ENCODE assay signal across 11 mouse cellular contexts in genomic region chr7:19769001-19769400, GRCm38 (mm10). TPM values are rescaled to one million over a fixed set of nuclear protein-coding genes. Genes with fewer than 3 reads are reported as not detected.
DNase-seq lines count a peak whose midpoint lies in the region; ATAC-seq lines count a peak whose summit lies in the region.
"Had no signal": no experiment of that assay in that cellular context is flagged by ENCODE, and none has a peak within 500 bp of the region (broad histone marks: within the 10 kb centered on the region; RNA-seq: fewer than 3 reads in every experiment).

No protein-coding gene starts in this region.

- H3K4me3 ChIP-seq in heart, embryonic 13.5 days: peak overlapping the region; percentile 73
- H3K4me3 ChIP-seq in limb, embryonic 11.5 days (ENCODE audit: low read depth, low read length): no peak overlapping the region
- H3K4me3 ChIP-seq: erythroblast, embryonic 14.5 days; liver, embryonic 15.5 days had no signal

- no peak for DNase-seq in heart, postnatal 14 days
- DNase-seq in urinary bladder, postnatal 25 days (ENCODE audit: low spot score): peak; percentile 25
- DNase-seq in urinary bladder, postnatal 10 days (ENCODE audit: low spot score): no peak
- DNase-seq in limb, embryonic 11.5 days (ENCODE audit: low spot score): no peak
- no peak for DNase-seq in cerebellum, adult 11 months
- DNase-seq in layer of hippocampus, postnatal 36 days: no peak
- DNase-seq in adrenal gland, adult 8-10 months: no peak
- DNase-seq: gastrocnemius, postnatal 36 days had no signal

- ATAC-seq in heart, embryonic 13.5 days (ENCODE audit: extremely low read depth, insufficient number of reproducible peaks, low FRiP score, low TSS enrichment): no peak
- ATAC-seq in limb, embryonic 11.5 days (ENCODE audit: insufficient number of reproducible peaks, low FRiP score, low TSS enrichment, low read depth): 0 out of 2 replicates have a peak, but pooled peaks have one; percentile 7

- peak overlapping the region; percentile 94 for H3K9ac ChIP-seq in heart, embryonic 13.5 days
- no peak overlapping the region for H3K9ac ChIP-seq in limb, embryonic 11.5 days (ENCODE audit: low read length)
- H3K9ac ChIP-seq: liver, embryonic 15.5 days had no signal

- H3K36me3 ChIP-seq in heart, embryonic 13.5 days: peaks cover 39% of the 10 kb centered on the region
- no peaks in the 10 kb centered on the region for H3K36me3 ChIP-seq in limb, embryonic 11.5 days (ENCODE audit: control insufficient read depth, insufficient read depth, low read length)
- H3K36me3 ChIP-seq: liver, embryonic 15.5 days had no signal

- 12% methylated on average over 4 of the region's 4 CpGs for WGBS in heart, embryonic 13.5 days
- WGBS in limb, embryonic 11.5 days: 33% methylated on average over 4 of the region's 4 CpGs

- H3K4me2 ChIP-seq in heart, embryonic 13.5 days: peak overlapping the region; percentile 86
- H3K4me2 ChIP-seq in limb, embryonic 11.5 days (ENCODE audit: low read depth, severe bottlenecking): no peak overlapping the region

- H3K4me1 ChIP-seq in heart, embryonic 13.5 days: peaks cover 37% of the 10 kb centered on the region
- peaks cover 18% of the 10 kb centered on the region for H3K4me1 ChIP-seq in limb, embryonic 11.5 days (ENCODE audit: control insufficient read depth, insufficient read depth, low read length)

- no peaks in the 10 kb centered on the region for H3K9me3 ChIP-seq in heart, embryonic 13.5 days
- no peaks in the 10 kb centered on the region for H3K9me3 ChIP-seq in limb, embryonic 11.5 days (ENCODE audit: control insufficient read depth, low read length)
- H3K9me3 ChIP-seq: liver, embryonic 15.5 days had no signal

- no peaks in the 10 kb centered on the region for H3K27me3 ChIP-seq in heart, embryonic 13.5 days (replicated peaks)
- no peaks in the 10 kb centered on the region for H3K27me3 ChIP-seq in limb, embryonic 11.5 days (ENCODE audit: control insufficient read depth, insufficient read depth, low read length)

- intact Hi-C loops in heart, postnatal 14 days (cut with DNase I): no loop called here

- H3K27ac ChIP-seq in heart, embryonic 13.5 days (replicated peaks): peak overlapping the region; percentile 81
- no peak overlapping the region for H3K27ac ChIP-seq in limb, embryonic 11.5 days (replicated peaks; ENCODE audit: low read depth, low read length)
- H3K27ac ChIP-seq: liver, embryonic 15.5 days had no signal

RNA-seq across cellular contexts. Expression of gene Bcam, which starts 1.8 kb away (rescaled TPM):
- 223 and 250 TPM in 2 replicates for polyA plus RNA-seq in heart, embryonic 13.5 days (2015; fragmentation: Nextera tagmentation; extraction: Ambion mirVana)
- 100 to 1,000 TPM; 225 to 236 TPM for total RNA-seq in heart, postnatal 14 days (2021)
- 43.0 and 44.1 TPM in 2 replicates for polyA plus RNA-seq in limb, embryonic 11.5 days (2014; fragmentation: Nextera tagmentation; extraction: Ambion mirVana)
- total RNA-seq in layer of hippocampus, postnatal 36 days (2021): 1 to 10 TPM; 9.5 to 9.8 TPM
- total RNA-seq in adrenal gland, adult 8-10 months (2022): 10 to 100 TPM; 50.3 to 63.5 (median 55.3) TPM
- polyA plus RNA-seq: erythroblast, embryonic 14.5 days had no signal

RNA-seq across cellular contexts. Expression of gene Nectin2, which starts 18.7 kb away (rescaled TPM):
- polyA plus RNA-seq in heart, embryonic 13.5 days (2015; fragmentation: Nextera tagmentation; extraction: Ambion mirVana): 89.3 and 89.4 TPM in 2 replicates
- total RNA-seq in heart, postnatal 14 days (2021): 10 to 100 TPM; 37.2 to 39.7 TPM
- 59.3 and 63.2 TPM in 2 replicates for polyA plus RNA-seq in limb, embryonic 11.5 days (2014; fragmentation: Nextera tagmentation; extraction: Ambion mirVana)
- total RNA-seq in layer of hippocampus, postnatal 36 days (2021): 1 to 10 TPM; 5.2 to 5.8 TPM
- 100 to 1,000 TPM in 1 of 4 experiments, 10 to 100 TPM in 3; 72.1 to 116 (median 88.9) TPM for total RNA-seq in adrenal gland, adult 8-10 months (2022)

RNA-seq across cellular contexts. Expression of gene Cblc, which starts 27.6 kb away (rescaled TPM):
- polyA plus RNA-seq in heart, embryonic 13.5 days (2015; fragmentation: Nextera tagmentation; extraction: Ambion mirVana): 0.59 and 0.68 TPM in 2 replicates
- not detected for total RNA-seq in heart, postnatal 14 days (2021)
- 0.75 and 1.3 TPM in 2 replicates for polyA plus RNA-seq in limb, embryonic 11.5 days (2014; fragmentation: Nextera tagmentation; extraction: Ambion mirVana)
- total RNA-seq in layer of hippocampus, postnatal 36 days (2021): not detected
- total RNA-seq in adrenal gland, adult 8-10 months (2022): under 1 TPM in 1 of 4 experiments, not detected in 3; 0.43 TPM
- total RNA-seq: gastrocnemius, postnatal 36 days had no signal
- polyA plus RNA-seq: erythroblast, embryonic 14.5 days had no signal

RNA-seq across cellular contexts. Expression of gene Bcl3, which starts 53.6 kb away (rescaled TPM):
- 1.5 and 1.9 TPM in 2 replicates for polyA plus RNA-seq in heart, embryonic 13.5 days (2015; fragmentation: Nextera tagmentation; extraction: Ambion mirVana)
- 1 to 10 TPM; 3.9 to 4.5 TPM for total RNA-seq in heart, postnatal 14 days (2021)
- polyA plus RNA-seq in limb, embryonic 11.5 days (2014; fragmentation: Nextera tagmentation; extraction: Ambion mirVana): 0.71 and 1.2 TPM in 2 replicates
- 1 to 10 TPM in 1 of 2 experiments, under 1 TPM in 1; 0.32 to 1.4 TPM for total RNA-seq in layer of hippocampus, postnatal 36 days (2021)
- 10 to 100 TPM; 16.5 to 23.4 (median 21.9) TPM for total RNA-seq in adrenal gland, adult 8-10 months (2022)

RNA-seq across cellular contexts. Expression of gene Tomm40, which starts 53.8 kb away (rescaled TPM):
- 128 and 146 TPM in 2 replicates for polyA plus RNA-seq in heart, embryonic 13.5 days (2015; fragmentation: Nextera tagmentation; extraction: Ambion mirVana)
- 100 to 1,000 TPM; 107 to 120 TPM for total RNA-seq in heart, postnatal 14 days (2021)
- polyA plus RNA-seq in limb, embryonic 11.5 days (2014; fragmentation: Nextera tagmentation; extraction: Ambion mirVana): 154 and 163 TPM in 2 replicates
- 100 to 1,000 TPM; 110 to 115 TPM for total RNA-seq in layer of hippocampus, postnatal 36 days (2021)
- 100 to 1,000 TPM; 119 to 134 (median 125) TPM for total RNA-seq in adrenal gland, adult 8-10 months (2022)

Comparison
In these comparisons a context has a peak if more than half of its experiments do, and no peak if none do; other contexts are left out.
1. RNA of gene Bcam, which starts 1.8 kb away (total RNA-seq): 225 to 236 TPM in heart, postnatal 14 days and 50.3 to 63.5 TPM in adrenal gland, adult 8-10 months; 9.5 to 9.8 TPM in layer of hippocampus, postnatal 36 days; every median in the first group is over 4 times any median in the second.
2. RNA of gene Nectin2, which starts 18.7 kb away (total RNA-seq): 72.1 to 116 TPM in adrenal gland, adult 8-10 months and 37.2 to 39.7 TPM in heart, postnatal 14 days; 5.2 to 5.8 TPM in layer of hippocampus, postnatal 36 days; every median in the first group is over 4 times any median in the second.